Mouse (Mus musculus): ENCODE measurements around the gene Bag5. TPM values are rescaled to one million over a fixed set of nuclear protein-coding genes. Genes with fewer than 3 reads are reported as not detected.
A peak's percentile ranks its signal among the peaks of the same experiment; 100 is the strongest.

Gene Bag5
- polyA plus RNA-seq, 1 experiment from 2014 or later: 72.9 TPM

DNA sequence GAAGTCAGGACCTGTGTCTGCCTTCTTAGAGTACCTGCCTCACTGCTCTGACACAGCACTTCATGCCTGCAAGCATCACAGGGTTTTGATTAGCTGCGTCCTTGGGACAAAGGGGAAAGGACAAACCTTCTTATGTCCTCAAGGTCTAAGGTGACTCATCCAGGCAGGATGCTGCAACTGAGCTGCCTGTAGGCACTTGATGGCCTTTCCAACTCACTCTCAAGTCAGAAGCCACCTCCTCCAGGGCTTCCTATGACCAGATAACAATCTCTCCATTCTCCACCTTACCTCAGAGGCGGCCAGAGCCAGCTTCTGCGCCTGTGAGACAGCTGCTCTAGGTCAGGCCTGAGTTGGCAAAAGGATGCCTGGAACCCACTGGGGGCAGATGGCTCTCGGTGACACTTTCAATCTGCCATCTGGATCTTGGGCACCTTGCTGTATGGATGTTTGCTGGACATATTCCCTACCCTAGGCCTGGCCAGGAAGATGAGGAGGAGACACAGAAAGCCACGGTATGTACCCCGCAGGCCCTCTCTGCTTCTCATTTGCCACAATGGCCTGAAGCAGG is 14.6 kb downstream of the Bag5 start:
- H3K9ac ChIP-seq (replicated peaks; ENCODE audit: low read length): no peak overlapping the region
- no peak overlapping the region for H3K4me3 ChIP-seq (replicated peaks; ENCODE audit: low read depth, low read length)
- no peak overlapping the region for H3K27ac ChIP-seq (replicated peaks; ENCODE audit: low read depth, low read length)
- H3K27me3 ChIP-seq (ENCODE audit: control insufficient read depth, insufficient read depth, low read length): no peaks in the 10 kb centered on the region
- no peaks in the 10 kb centered on the region for H3K9me3 ChIP-seq (ENCODE audit: control insufficient read depth, low read length)
- no peak overlapping the region for H3K4me2 ChIP-seq (ENCODE audit: low read length)
- no peak for ATAC-seq (ENCODE audit: low FRiP score, low TSS enrichment)
- WGBS: 86% methylated on average over 6 of the region's 6 CpGs
- no peaks in the 10 kb centered on the region for H3K36me3 ChIP-seq (ENCODE audit: control insufficient read depth, insufficient read depth, low read length)
- no peak for DNase-seq
- H3K4me1 ChIP-seq (ENCODE audit: control insufficient read depth, insufficient read depth, low read length): peaks cover 29% of the 10 kb centered on the region

DNA sequence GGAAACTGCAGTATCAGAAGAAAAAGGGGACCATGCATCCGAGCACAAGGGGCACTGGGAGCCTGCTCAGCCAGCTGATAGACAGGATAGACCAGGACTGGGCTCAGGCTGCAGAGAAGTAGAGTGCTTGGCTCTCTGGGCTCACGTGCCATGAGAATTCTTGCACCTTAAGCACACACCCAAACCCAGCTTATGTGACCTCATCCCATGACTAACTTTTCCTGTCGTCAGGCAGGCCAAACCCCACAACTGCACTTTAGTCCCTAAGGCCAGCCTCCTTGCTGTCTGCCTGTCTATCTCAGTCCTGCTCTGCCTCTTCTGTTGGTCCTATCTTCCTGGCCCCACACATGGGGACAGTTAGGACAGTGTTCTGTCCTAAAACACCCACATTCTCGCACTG is 15.3 kb downstream of the Bag5 start:
- WGBS: 74% methylated on average over 4 of the region's 4 CpGs
- Histone ChIP-seq H3K4me3 (replicated peaks; ENCODE audit: low read depth, low read length) (no peak overlapping the region), H3K9me3 (ENCODE audit: control insufficient read depth, low read length) (no peaks in the 10 kb centered on the region), H3K27ac (replicated peaks; ENCODE audit: low read depth, low read length) (no peak overlapping the region), H3K4me2 (ENCODE audit: low read length) (no peak overlapping the region), H3K36me3 (ENCODE audit: control insufficient read depth, insufficient read depth, low read length) (no peaks in the 10 kb centered on the region), H3K9ac (replicated peaks; ENCODE audit: low read length) (no peak overlapping the region), H3K4me1 (ENCODE audit: control insufficient read depth, insufficient read depth, low read length) (peaks cover 36% of the 10 kb centered on the region), H3K27me3 (ENCODE audit: control insufficient read depth, insufficient read depth, low read length) (no peaks in the 10 kb centered on the region)
- DNase-seq (no peak), ATAC-seq (ENCODE audit: low FRiP score, low TSS enrichment) (no peak)

DNA sequence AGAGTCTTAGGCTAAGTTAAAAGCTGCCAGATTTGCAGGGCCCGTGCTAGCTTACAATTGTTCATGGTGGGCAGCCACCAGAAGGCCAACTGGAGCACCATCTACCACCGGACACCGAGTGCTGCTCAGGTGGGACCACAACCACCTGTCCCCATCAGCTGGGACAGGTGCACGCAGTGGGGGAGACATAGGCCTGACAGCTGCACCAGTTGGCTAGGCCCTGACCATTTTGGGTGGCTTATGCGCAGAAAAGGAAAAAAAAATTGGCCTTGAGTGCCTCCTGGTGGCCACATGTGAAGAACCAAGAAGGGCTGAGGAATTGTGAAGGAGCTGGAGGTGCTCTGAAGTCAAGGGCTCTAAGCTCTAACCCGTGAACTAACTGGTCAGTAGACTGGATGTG is 16.8 kb downstream of the Bag5 start:
- Histone ChIP-seq H3K9ac (replicated peaks; ENCODE audit: low read length) (peak overlapping the region; percentile 26; the same call in 1 of the 2 replicates), H3K27ac (replicated peaks; ENCODE audit: low read depth, low read length) (peak overlapping the region; percentile 91), H3K4me3 (replicated peaks; ENCODE audit: low read depth, low read length) (no peak overlapping the region), H3K4me2 (ENCODE audit: low read length) (no peak overlapping the region), H3K4me1 (ENCODE audit: control insufficient read depth, insufficient read depth, low read length) (peaks cover 47% of the 10 kb centered on the region), H3K36me3 (ENCODE audit: control insufficient read depth, insufficient read depth, low read length) (no peaks in the 10 kb centered on the region), H3K27me3 (ENCODE audit: control insufficient read depth, insufficient read depth, low read length) (no peaks in the 10 kb centered on the region), H3K9me3 (ENCODE audit: control insufficient read depth, low read length) (no peaks in the 10 kb centered on the region)
- WGBS: 14% methylated on average over 6 of the region's 6 CpGs
- ATAC-seq (ENCODE audit: low FRiP score, low TSS enrichment): no peak
- DNase-seq: peak; percentile 88

DNA sequence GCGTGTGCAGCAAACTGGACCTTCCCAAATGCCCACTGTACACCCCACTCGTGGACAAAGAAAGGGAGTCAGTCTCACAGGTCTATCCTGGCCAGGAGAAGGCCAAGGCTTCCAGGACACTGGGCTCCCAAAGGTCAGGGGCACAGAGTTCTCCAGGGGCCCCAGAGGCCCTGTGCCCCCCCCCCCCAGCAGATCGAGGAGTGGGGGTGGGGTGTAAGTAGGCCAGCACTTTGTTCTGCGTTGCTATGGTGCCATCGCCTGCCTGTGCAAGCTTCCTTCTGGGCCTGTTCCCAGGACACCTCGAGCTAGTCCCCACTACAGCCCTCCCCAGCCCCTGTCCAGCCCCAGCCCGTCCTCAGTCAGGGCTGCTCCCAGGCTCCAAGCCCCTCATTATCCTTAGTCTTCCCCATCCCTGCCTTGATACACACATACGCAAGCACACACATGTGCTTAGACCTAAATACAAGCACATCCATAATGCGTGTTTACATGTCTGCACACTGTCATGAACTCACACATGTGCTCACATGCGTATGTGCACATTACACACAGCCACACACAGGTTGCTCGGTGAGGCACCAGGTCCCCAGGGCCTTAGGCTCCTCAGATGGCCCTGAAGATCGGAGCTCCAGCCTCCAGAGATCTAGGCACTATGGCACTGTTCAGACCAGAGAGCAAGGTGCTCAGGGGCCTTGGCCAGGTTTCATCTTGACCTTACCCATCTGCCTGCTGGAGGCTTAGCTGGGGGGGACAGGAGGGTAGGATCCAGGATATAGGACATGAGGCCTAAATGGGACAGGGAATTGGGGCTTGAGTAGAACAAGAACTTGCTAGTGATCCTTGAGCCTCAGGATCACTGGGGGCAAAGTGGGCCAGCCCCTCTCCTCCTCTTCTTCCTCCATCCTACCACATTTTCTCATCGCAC is 17.9 kb downstream of the Bag5 start:
- peak overlapping the region; percentile 91 for H3K27ac ChIP-seq (replicated peaks; ENCODE audit: low read depth, low read length)
- H3K9ac ChIP-seq (replicated peaks; ENCODE audit: low read length): peak overlapping the region; percentile 26
- DNase-seq (peak; percentile 72), ATAC-seq (ENCODE audit: low FRiP score, low TSS enrichment) (peak; percentile 54)
- no peaks in the 10 kb centered on the region for H3K36me3 ChIP-seq (ENCODE audit: control insufficient read depth, insufficient read depth, low read length)
- WGBS: 17% methylated on average over 13 of the region's 13 CpGs
- H3K9me3 ChIP-seq (ENCODE audit: control insufficient read depth, low read length): no peaks in the 10 kb centered on the region
- H3K4me3 ChIP-seq (replicated peaks; ENCODE audit: low read depth, low read length): no peak overlapping the region
- peaks cover 55% of the 10 kb centered on the region for H3K4me1 ChIP-seq (ENCODE audit: control insufficient read depth, insufficient read depth, low read length)
- H3K4me2 ChIP-seq (ENCODE audit: low read length): peak overlapping the region; percentile 20
- H3K27me3 ChIP-seq (ENCODE audit: control insufficient read depth, insufficient read depth, low read length): no peaks in the 10 kb centered on the region

DNA sequence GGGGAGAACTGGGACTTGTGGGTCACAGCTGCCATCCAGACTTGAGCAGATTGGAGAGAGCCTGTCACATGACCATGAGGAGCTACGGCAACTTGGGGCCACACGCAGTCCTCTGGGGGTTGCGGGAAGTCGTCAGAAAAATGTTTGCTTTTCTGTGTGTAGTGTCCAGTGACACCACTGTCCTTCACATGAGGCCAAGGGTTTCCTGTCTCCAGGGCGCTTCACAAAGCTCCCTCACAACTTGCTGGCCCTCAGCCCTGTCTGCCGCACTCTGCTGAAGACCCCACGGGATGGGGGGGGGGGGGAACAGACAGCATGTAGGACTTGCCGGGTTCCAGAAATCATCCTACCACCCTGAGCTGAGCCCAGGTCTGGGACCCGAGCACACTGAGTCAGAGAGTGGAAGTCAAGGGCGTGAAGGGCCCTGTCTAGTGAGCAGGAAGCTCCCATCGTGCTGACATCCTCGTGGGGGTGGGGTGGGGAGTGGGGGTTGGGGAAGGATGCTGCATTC is 18.7 kb downstream of the Bag5 start:
- ATAC-seq (ENCODE audit: low FRiP score, low TSS enrichment): peak; percentile 17
- peaks cover 55% of the 10 kb centered on the region for H3K4me1 ChIP-seq (ENCODE audit: control insufficient read depth, insufficient read depth, low read length)
- no peaks in the 10 kb centered on the region for H3K36me3 ChIP-seq (ENCODE audit: control insufficient read depth, insufficient read depth, low read length)

DNA sequence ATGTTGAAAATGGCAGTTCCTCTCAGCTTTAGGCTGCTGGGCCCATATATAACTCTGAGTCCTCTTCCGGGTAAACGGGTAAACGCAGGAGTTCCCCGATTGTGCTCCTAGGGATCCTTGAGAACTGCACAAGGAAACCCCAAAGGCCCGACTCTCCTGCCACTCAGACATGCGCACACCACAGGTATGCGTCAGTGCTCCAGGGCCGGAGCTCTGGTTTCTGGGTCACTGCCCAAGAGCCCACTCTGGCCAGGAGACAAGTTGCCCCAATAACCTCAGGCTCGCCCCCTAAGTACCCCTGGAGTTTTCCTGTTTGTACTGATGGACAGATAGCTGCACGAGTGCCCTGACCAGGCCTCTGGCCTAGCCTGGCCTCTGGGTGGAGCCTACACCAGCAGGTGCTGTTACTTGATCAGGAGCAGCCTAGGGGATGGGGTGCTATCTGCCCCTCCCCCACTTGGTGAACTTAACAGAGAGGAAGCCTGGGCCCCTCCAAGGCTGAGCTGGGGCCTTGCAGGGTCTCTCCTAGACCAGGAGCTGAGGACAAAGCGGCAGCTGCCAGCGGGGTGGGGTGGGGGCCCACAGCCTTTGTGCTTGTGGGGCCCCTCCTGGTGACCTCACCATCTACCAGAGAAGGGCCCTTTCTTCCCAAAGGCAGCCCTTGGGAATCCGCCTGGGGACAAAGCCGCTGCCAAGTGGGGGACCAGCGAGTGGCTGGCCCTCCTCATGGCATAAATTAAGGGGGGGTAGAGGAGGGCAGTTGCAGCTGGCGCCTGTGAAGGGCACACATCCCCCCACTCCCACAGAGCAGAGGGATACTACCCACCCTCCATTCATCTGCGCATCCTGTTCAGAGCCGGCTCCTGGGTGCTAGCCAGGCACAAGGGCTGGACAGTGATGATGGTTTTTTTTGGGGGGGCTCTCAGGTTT is 19.5 kb downstream of the Bag5 start:
- no peaks in the 10 kb centered on the region for H3K36me3 ChIP-seq (ENCODE audit: control insufficient read depth, insufficient read depth, low read length)
- H3K27me3 ChIP-seq (ENCODE audit: control insufficient read depth, insufficient read depth, low read length): no peaks in the 10 kb centered on the region
- peak overlapping the region; percentile 20 for H3K4me2 ChIP-seq (ENCODE audit: low read length)
- WGBS: 6% methylated on average over 18 of the region's 18 CpGs
- H3K9me3 ChIP-seq (ENCODE audit: control insufficient read depth, low read length): no peaks in the 10 kb centered on the region
- no peak overlapping the region for H3K4me3 ChIP-seq (replicated peaks; ENCODE audit: low read depth, low read length)
- DNase-seq: peak; percentile 87
- H3K27ac ChIP-seq (replicated peaks; ENCODE audit: low read depth, low read length): peak overlapping the region; percentile 91
- ATAC-seq (ENCODE audit: low FRiP score, low TSS enrichment): peak; percentile 81
- peaks cover 55% of the 10 kb centered on the region for H3K4me1 ChIP-seq (ENCODE audit: control insufficient read depth, insufficient read depth, low read length)
- H3K9ac ChIP-seq (replicated peaks; ENCODE audit: low read length): peak overlapping the region; percentile 35; the same call in 1 of the 2 replicates

More for the DNA sequence above, 18.7 kb downstream of the Bag5 start:
- Histone ChIP-seq H3K27ac (replicated peaks; ENCODE audit: low read depth, low read length) (peak overlapping the region; percentile 91), H3K9ac (replicated peaks; ENCODE audit: low read length) (peak overlapping the region; percentile 26; the same call in 1 of the 2 replicates), H3K4me2 (ENCODE audit: low read length) (peak overlapping the region; percentile 20), H3K27me3 (ENCODE audit: control insufficient read depth, insufficient read depth, low read length) (no peaks in the 10 kb centered on the region), H3K4me3 (replicated peaks; ENCODE audit: low read depth, low read length) (no peak overlapping the region), H3K9me3 (ENCODE audit: control insufficient read depth, low read length) (no peaks in the 10 kb centered on the region)
- WGBS: 2% methylated on average over 12 of the region's 12 CpGs
- no peak for DNase-seq

DNA sequence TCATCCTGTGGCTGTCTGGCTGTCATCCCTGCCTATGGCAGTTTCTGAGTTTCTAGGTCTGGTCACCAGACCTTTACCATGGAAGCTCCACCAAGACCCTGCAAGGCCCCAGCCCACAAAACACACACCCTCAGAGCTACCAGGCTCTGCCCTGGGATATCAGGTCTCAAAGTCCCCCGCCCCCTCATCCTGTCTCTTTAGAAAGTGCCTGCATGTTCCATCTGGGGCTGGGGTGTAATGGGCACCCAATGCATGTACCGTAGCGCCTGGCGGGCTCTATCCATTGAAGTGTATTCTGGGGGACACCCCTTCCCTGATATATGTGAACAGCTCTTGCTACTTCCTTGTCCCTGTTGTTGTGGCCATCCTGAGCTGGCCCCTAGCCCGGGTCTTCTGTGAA is 20.2 kb downstream of the Bag5 start:
- DNase-seq (no peak), ATAC-seq (ENCODE audit: low FRiP score, low TSS enrichment) (no peak)
- Histone ChIP-seq H3K4me1 (ENCODE audit: control insufficient read depth, insufficient read depth, low read length) (peaks cover 61% of the 10 kb centered on the region), H3K4me3 (replicated peaks; ENCODE audit: low read depth, low read length) (no peak overlapping the region), H3K27me3 (ENCODE audit: control insufficient read depth, insufficient read depth, low read length) (no peaks in the 10 kb centered on the region), H3K36me3 (ENCODE audit: control insufficient read depth, insufficient read depth, low read length) (no peaks in the 10 kb centered on the region), H3K9me3 (ENCODE audit: control insufficient read depth, low read length) (no peaks in the 10 kb centered on the region), H3K27ac (replicated peaks; ENCODE audit: low read depth, low read length) (peak overlapping the region; percentile 91), H3K4me2 (ENCODE audit: low read length) (no peak overlapping the region), H3K9ac (replicated peaks; ENCODE audit: low read length) (no peak overlapping the region)
- 61% methylated on average over 5 of the region's 5 CpGs for WGBS

DNA sequence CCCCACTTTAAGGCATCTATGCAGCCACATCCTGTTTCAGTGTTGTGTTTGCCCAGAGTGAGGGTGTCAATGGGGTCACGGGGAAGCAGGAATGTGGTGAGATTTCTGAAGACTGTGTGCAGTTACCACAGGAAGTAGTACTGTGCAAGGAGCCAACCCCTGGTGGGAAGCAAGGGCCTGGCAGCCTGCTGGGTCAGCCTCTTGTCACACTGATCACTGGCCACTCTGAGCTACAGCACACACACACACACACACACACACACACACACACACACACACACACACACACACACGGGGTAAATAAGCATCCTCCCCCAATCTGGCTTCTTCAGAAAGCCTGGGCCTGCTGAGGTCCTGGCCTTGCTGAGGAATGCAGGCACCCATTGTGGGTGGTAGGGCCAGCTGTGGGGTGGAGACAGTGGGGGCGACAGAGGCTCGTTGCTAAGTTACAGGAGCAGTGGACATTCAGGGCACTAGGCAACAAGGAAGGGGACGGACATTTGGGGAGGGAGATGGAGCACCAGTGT is 21.6 kb downstream of the Bag5 start:
- Histone ChIP-seq H3K4me3 (replicated peaks; ENCODE audit: low read depth, low read length) (no peak overlapping the region), H3K36me3 (ENCODE audit: control insufficient read depth, insufficient read depth, low read length) (no peaks in the 10 kb centered on the region), H3K9me3 (ENCODE audit: control insufficient read depth, low read length) (no peaks in the 10 kb centered on the region), H3K4me2 (ENCODE audit: low read length) (no peak overlapping the region), H3K4me1 (ENCODE audit: control insufficient read depth, insufficient read depth, low read length) (peaks cover 74% of the 10 kb centered on the region), H3K9ac (replicated peaks; ENCODE audit: low read length) (no peak overlapping the region), H3K27ac (replicated peaks; ENCODE audit: low read depth, low read length) (peak overlapping the region; percentile 91), H3K27me3 (ENCODE audit: control insufficient read depth, insufficient read depth, low read length) (no peaks in the 10 kb centered on the region)
- 6% methylated on average over 5 of the region's 5 CpGs for WGBS
- ATAC-seq (ENCODE audit: low FRiP score, low TSS enrichment) (no peak), DNase-seq (peak; percentile 57)
